Mouse (Mus musculus): ENCODE results near the gene Hdac9. TPM values are rescaled to one million over a fixed set of nuclear protein-coding genes. Genes with fewer than 3 reads are reported as not detected.

Hdac9 gene
- polyA plus RNA-seq, 1 experiment: 6.0 TPM

DNA sequence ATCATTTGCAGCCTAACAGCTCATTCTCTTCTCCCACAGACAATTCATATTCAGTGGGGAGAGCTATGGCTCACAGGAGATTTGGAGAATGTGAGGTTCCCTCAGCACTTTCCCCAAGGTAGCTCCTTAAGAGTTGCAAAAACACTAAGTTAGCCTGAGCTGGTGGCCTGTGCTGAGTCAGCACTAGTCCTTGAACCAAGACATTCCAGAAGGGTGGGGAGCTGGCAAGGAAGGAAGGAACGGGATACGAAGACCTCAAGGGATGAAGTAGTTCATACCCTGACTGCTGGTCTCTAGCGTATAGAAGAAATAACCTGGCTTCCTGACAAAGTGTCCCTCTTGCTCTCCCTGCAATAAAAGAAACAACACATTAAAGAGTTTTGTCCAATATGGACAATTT lies 268.1 kb downstream of the Hdac9 start:
- Histone ChIP-seq H3K27ac (ENCODE audit: insufficient read depth, low read length) (no peak overlapping the region), H3K4me3 (ENCODE audit: insufficient read depth, low read length) (no peak overlapping the region), H3K4me1 (ENCODE audit: control insufficient read depth, insufficient read depth, low read length) (no peaks in the 10 kb centered on the region)
- TF ChIP-seq CTCF (IDR thresholded peaks at IDR 0.05; ENCODE audit: borderline replicate concordance, insufficient read depth, low read length) (no peak), POLR2A (IDR thresholded peaks at IDR 0.05; ENCODE audit: low read depth, low read length) (no peak)

DNA sequence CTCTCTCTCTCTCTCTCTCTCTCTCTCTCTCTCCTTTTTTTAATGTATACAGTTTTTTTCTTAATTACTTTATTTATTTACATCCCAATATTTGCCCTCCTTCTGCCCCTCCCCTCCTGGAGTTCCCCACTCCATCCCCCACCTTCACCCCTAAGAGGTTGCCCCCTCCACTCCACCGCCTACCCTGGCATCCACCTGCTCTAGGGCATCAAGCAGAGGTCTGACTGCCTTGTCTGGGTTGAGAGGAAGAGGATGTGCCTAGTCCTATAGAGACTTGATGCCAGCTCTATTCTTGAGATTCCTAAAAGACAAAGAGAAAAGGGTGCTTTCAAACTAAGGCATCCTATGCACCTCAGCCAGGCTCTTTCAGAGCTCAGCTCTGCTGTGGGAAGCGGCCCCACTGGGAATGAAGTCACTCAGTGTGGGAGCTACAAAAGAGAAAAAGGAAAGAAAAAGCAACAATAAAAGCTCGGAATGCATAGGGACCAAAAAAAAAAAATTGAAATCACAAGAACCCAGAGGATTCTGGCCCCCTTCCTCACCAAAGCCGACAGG lies 275.1 kb downstream of the Hdac9 start:
- no peak overlapping the region for H3K27ac ChIP-seq (ENCODE audit: insufficient read depth, low read length)
- peaks cover 6% of the 10 kb centered on the region for H3K4me1 ChIP-seq (ENCODE audit: control insufficient read depth, insufficient read depth, low read length)
- H3K4me3 ChIP-seq (ENCODE audit: insufficient read depth, low read length): no peak overlapping the region
- TF ChIP-seq POLR2A (IDR thresholded peaks at IDR 0.05; ENCODE audit: low read depth, low read length): no peak
- TF ChIP-seq CTCF (IDR thresholded peaks at IDR 0.05; ENCODE audit: borderline replicate concordance, insufficient read depth, low read length): no peak

DNA sequence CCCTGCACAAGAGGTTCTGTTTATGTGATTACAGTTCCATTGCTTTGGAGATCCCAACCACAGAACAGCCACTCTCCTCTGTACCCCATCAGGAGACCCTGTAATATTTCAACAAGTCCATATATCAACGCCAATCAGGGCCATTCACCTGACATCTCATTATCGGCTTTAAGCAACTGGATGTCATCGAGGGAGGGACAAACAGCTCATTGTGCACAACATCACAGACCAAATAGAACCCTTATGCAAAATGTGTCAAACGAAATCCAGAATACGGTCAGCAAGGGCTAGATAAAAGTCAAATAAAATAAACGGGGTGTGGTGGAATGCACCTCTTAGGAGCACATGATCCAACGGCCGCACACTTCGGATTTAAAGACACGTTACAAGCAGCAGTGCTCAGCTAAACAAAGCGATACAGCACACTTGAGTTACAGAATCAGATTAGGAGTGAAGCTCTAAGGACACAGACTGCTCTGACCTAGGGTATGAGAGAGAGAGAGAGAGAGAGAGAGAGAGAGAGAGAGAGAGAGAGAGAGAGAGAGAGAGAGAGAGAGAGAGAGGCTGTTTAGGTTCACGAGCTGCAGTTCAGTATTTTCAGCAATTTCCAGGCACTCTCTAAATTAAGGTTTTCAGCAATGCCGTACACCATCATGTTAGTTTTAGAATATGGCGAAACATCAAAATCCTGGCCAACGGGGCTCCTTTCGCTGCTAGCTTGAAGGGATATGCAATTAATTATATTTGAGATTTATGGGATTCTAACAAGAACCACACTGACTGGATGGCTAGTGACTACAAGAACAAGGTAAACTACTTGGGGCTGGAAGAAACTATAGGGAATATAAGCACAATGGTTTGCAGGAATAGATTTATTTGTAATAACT lies 279.4 kb downstream of the Hdac9 start:
- no peak overlapping the region for H3K27ac ChIP-seq (ENCODE audit: insufficient read depth, low read length)
- H3K4me1 ChIP-seq (ENCODE audit: control insufficient read depth, insufficient read depth, low read length): peaks cover 6% of the 10 kb centered on the region
- no peak overlapping the region for H3K4me3 ChIP-seq (ENCODE audit: insufficient read depth, low read length)
- TF ChIP-seq POLR2A (IDR thresholded peaks at IDR 0.05; ENCODE audit: low read depth, low read length): no peak
- TF ChIP-seq CTCF (IDR thresholded peaks at IDR 0.05; ENCODE audit: borderline replicate concordance, insufficient read depth, low read length): no peak

DNA sequence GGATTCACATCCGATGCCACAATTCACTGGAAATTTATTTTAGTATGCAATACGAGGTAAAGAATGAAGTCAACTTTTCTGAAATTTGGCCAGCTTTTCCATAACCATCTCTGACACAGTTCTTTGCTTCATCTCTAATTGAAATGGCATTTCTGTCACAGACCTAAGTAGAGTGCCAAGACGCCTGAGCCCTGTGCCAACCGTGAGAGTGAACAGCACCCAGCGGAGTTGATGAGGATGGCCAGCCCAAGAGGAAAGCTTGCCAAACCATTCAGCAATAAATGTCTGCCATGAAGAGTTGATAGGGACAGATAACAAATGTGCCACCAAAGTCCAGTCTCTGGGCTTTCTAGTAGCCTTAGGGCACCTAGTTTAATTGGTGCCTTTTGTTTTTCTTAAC lies 297.8 kb downstream of the Hdac9 start:
- Histone ChIP-seq H3K4me3 (ENCODE audit: insufficient read depth, low read length) (no peak overlapping the region), H3K27ac (ENCODE audit: insufficient read depth, low read length) (no peak overlapping the region), H3K4me1 (ENCODE audit: control insufficient read depth, insufficient read depth, low read length) (no peaks in the 10 kb centered on the region)
- TF ChIP-seq CTCF (IDR thresholded peaks at IDR 0.05; ENCODE audit: borderline replicate concordance, insufficient read depth, low read length): no peak
- no peak for TF ChIP-seq POLR2A (IDR thresholded peaks at IDR 0.05; ENCODE audit: low read depth, low read length)

DNA sequence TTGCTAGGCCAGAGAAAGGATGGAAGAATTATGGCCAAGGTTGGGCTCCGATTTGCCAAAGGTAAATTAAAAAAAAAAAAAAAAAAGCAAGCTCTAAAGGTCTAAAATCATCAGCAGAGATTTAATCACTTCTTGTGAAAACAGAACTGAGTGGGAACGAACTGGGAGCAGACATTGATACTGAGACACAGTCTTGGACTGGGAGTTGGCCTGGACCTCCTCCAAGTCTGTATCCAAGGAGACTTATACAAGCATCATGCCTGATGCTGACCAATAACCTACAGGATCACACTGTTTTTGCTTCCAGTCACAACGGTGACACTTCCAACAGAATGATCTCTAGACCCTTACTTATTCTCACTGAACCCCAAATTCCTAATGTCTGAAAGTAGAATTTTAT lies 298.6 kb downstream of the Hdac9 start:
- TF ChIP-seq POLR2A (IDR thresholded peaks at IDR 0.05; ENCODE audit: low read depth, low read length): no peak
- no peak for TF ChIP-seq CTCF (IDR thresholded peaks at IDR 0.05; ENCODE audit: borderline replicate concordance, insufficient read depth, low read length)
- H3K27ac ChIP-seq (ENCODE audit: insufficient read depth, low read length): no peak overlapping the region
- H3K4me3 ChIP-seq (ENCODE audit: insufficient read depth, low read length): no peak overlapping the region
- no peaks in the 10 kb centered on the region for H3K4me1 ChIP-seq (ENCODE audit: control insufficient read depth, insufficient read depth, low read length)

DNA sequence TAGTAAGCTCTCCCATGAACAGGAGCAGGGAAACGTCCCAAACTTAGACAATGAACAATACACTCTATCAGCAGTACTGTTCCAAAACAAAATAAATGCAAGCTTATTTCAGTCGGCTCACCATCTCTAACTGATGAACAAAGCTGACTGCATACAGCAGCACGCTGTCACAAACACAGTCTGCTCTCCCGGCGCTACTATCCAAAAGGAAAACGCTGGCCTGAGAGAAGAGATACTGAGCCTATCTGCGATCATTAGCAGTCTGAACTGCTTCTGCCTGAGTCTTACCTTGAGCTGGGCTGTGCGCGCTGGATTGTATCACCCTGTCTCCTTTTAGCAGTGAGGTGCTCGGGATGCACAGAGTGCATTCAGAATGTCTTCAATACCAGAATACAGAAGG lies 299.1 kb downstream of the Hdac9 start:
- Histone ChIP-seq H3K27ac (ENCODE audit: insufficient read depth, low read length) (no peak overlapping the region), H3K4me1 (ENCODE audit: control insufficient read depth, insufficient read depth, low read length) (peaks cover 4% of the 10 kb centered on the region; the same call in 1 of the 2 replicates), H3K4me3 (ENCODE audit: insufficient read depth, low read length) (no peak overlapping the region)
- TF ChIP-seq POLR2A (IDR thresholded peaks at IDR 0.05; ENCODE audit: low read depth, low read length) (no peak), CTCF (IDR thresholded peaks at IDR 0.05; ENCODE audit: borderline replicate concordance, insufficient read depth, low read length) (no peak)

DNA sequence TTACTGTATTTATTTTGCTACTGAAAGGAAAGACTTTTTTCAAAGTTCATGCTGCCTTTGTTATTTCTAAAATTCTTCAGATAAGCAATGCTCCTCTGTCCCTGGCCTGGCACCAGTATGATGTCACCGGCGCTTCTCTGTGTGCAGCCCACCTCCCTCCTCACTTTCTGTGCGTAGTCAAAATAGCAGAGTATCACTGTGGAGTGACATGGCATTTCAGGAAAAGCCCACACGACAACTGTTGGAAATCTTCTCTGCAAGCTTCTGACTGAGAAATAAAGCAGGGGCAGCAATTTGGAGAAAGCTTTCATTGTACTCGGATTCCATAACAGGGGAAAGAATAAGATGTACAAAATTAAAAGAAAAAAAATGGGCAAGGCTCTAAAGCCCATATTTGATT lies 302.1 kb downstream of the Hdac9 start:
- H3K27ac ChIP-seq (ENCODE audit: insufficient read depth, low read length): no peak overlapping the region
- TF ChIP-seq CTCF (IDR thresholded peaks at IDR 0.05; ENCODE audit: borderline replicate concordance, insufficient read depth, low read length): no peak
- no peak for TF ChIP-seq POLR2A (IDR thresholded peaks at IDR 0.05; ENCODE audit: low read depth, low read length)
- H3K4me3 ChIP-seq (ENCODE audit: insufficient read depth, low read length): no peak overlapping the region

DNA sequence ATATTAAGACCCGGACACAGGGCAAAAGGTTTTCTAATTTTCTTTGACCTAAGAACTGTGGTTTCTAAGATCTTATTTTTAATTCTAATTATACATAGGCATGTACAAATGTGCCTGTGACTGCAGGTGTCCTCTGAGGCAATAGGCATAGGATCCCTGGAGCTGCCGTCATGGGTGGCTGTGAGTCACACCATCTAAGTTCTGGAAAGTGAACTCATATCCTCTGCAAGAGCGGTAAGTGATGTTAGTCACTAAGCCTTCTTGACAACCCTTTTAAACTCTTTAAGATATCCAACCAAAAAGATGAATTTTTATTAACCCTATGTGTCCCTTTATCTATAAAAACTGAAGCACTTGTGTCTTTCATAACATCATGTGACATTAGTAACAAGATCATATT lies 304.4 kb downstream of the Hdac9 start:
- H3K4me1 ChIP-seq (ENCODE audit: control insufficient read depth, insufficient read depth, low read length): peaks cover 5% of the 10 kb centered on the region; the same call in 1 of the 2 replicates
- TF ChIP-seq CTCF (IDR thresholded peaks at IDR 0.05; ENCODE audit: borderline replicate concordance, insufficient read depth, low read length) (no peak), POLR2A (IDR thresholded peaks at IDR 0.05; ENCODE audit: low read depth, low read length) (no peak)
- no peak overlapping the region for H3K27ac ChIP-seq (ENCODE audit: insufficient read depth, low read length)
- no peak overlapping the region for H3K4me3 ChIP-seq (ENCODE audit: insufficient read depth, low read length)

More for the DNA sequence above, 302.1 kb downstream of the Hdac9 start:
- peaks cover 5% of the 10 kb centered on the region; the same call in 1 of the 2 replicates for H3K4me1 ChIP-seq (ENCODE audit: control insufficient read depth, insufficient read depth, low read length)

DNA sequence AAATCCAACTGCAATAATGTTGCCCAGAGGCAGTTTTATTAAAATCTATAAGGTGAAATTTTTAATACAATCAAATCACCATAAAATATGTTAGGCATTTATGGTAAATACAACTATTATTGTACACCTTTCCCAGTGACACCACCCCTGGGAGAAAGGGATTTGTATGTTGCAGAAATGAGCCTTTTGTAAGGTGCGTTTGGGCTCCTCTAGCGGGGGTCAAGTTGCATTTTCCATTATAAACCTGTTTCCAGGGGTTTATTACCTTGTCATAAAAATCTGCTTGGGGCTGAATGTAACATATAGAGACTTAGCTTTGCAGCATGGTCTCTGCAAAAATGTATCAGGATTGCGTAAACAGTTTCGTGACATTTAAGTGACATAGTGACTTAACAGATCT lies 312.4 kb downstream of the Hdac9 start:
- TF ChIP-seq POLR2A (IDR thresholded peaks at IDR 0.05; ENCODE audit: low read depth, low read length) (no peak), CTCF (IDR thresholded peaks at IDR 0.05; ENCODE audit: borderline replicate concordance, insufficient read depth, low read length) (no peak)
- no peak overlapping the region for H3K27ac ChIP-seq (ENCODE audit: insufficient read depth, low read length)

DNA sequence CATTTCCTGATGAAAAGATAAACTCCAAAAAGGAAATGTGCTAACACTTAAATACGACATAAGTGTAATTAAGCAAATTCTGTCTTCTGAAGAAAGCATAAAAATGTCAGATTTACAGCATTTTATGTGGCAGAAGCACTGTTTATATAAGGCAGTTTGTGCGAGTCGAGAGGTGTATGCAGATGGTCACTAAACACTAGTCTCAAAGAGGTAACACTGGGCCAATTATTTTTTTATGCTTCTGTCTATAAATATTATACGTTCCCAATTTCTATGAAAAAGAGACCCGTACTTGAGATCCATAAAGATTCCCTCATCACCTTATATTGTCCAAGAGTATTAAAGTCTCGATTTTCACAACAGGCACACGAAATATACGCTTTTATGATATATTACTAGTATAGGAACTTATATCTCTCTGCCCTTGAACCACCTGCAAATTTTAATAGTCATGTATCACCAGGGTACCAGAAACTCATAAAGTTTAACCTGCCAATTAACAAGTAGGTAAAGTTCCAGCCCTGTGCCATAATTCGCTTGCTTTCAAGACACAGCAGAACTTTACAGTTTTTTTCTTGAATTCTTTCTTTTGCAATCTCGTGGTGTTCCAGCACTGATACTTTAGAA lies 322.6 kb downstream of the Hdac9 start:
- Histone ChIP-seq H3K4me1 (ENCODE audit: control insufficient read depth, insufficient read depth, low read length) (no peaks in the 10 kb centered on the region), H3K27ac (ENCODE audit: insufficient read depth, low read length) (no peak overlapping the region), H3K4me3 (ENCODE audit: insufficient read depth, low read length) (no peak overlapping the region)
- TF ChIP-seq CTCF (IDR thresholded peaks at IDR 0.05; ENCODE audit: borderline replicate concordance, insufficient read depth, low read length) (no peak), POLR2A (IDR thresholded peaks at IDR 0.05; ENCODE audit: low read depth, low read length) (no peak)

More for the DNA sequence above, 312.4 kb downstream of the Hdac9 start:
- Histone ChIP-seq H3K4me3 (ENCODE audit: insufficient read depth, low read length) (no peak overlapping the region), H3K4me1 (ENCODE audit: control insufficient read depth, insufficient read depth, low read length) (no peaks in the 10 kb centered on the region)
